Mouse (Mus musculus): Measurements from ENCODE around the gene Fam151b. TPM values are rescaled to one million over a fixed set of nuclear protein-coding genes. Genes with fewer than 3 reads are reported as not detected.

The Fam151b gene
- polyA plus RNA-seq (2017; shearing (Covaris generic)): 4.0 TPM

GRCm38 (mm10) chr13:92483852-92484463 lies at the start of gene Fam151b:
Gene Fam151b (minus strand): TSS chr13:92484015.

DNA sequence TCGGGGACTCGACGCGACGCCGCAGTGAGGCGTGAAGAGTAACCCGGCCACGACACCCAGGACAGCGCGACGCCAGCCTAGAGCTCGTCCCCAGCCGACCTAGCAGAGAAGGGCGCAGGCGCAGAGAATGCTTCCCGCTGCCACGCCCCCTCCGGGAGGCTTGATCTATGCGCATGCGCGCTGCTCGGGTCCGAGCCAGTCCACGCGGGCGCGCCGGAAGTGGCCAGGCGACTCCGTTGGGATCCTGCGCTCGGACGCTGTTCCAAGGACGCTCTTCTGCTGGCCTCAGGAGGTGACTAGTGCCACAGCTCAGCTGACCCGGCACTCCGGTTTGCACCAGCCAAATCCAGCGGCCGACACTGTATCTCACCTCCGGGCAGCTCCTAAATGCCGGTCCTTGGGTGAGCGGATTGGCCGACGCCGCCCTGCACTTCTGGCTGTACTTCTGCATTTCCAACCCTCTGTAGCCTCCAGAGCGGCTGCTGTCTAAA lies 47.0 kb upstream of the Fam151b start, which contains the start of gene Zfyve16:
Gene Zfyve16, minus strand, starts transcription at position 148 of the 491 bp plus-strand sequence.

GRCm38 (mm10) chr13:92425758-92426264 lies 58.0 kb downstream of the Fam151b start, which contains the start of gene Ankrd34b:
Gene Ankrd34b (plus strand): TSS chr13:92425896.

Other genes starting within 250 kb of the Fam151b start
- gene Gm20379, start 178.0 kb downstream of the Fam151b start, polyA plus RNA-seq (2017; shearing (Covaris generic)): 1.7 TPM
- gene Dhfr, start 129.3 kb downstream of the Fam151b start, polyA plus RNA-seq (2017; shearing (Covaris generic)): 1.00 TPM
- gene Msh3, start 129.0 kb downstream of the Fam151b start, polyA plus RNA-seq (2017; shearing (Covaris generic)): 53.2 TPM
- not detected for gene Ankrd34b, start 58.1 kb downstream of the Fam151b start, polyA plus RNA-seq (2017; shearing (Covaris generic))
- 13.8 TPM for gene Zfyve16, start 46.9 kb upstream of the Fam151b start, polyA plus RNA-seq (2017; shearing (Covaris generic))
- not detected for gene Spz1, start 92.2 kb upstream of the Fam151b start, polyA plus RNA-seq (2017; shearing (Covaris generic))
- gene Serinc5, start 127.1 kb upstream of the Fam151b start, polyA plus RNA-seq (2017; shearing (Covaris generic)): 8.8 TPM